Mouse (Mus musculus): Measurements from ENCODE around the gene Il27. TPM values are rescaled to one million over a fixed set of nuclear protein-coding genes. Genes with fewer than 3 reads are reported as not detected.

Il27 gene
- polyA plus RNA-seq, 1 experiment from 2014 or later: not detected

DNA sequence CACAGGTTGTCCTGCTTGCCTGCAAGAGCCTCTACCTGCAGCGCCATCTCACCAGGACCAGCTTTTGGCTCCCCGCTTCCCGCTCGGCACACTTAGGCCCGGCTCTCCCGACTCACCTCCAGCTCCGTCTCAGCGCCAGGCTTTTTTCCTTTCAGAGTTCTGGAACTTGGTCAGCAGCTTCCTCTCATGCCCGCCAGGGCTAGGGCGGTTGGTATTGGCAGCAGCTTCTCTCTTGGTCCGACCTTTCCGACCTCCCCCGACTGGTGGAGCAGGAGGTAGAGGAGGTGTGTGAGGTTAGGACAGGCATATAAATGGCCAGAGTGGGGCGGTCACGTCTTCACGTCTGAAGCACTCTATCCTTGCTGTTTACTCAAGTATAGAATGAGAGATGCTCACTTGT, 30.0 kb upstream of the Il27 start:
- no peaks in the 10 kb centered on the region for H3K36me3 ChIP-seq (ENCODE audit: insufficient read depth, low read length)
- H3K27me3 ChIP-seq (ENCODE audit: insufficient read depth, low read length): no peaks in the 10 kb centered on the region
- DNase-seq (ENCODE audit: low spot score) (no peak), ATAC-seq (replicated peaks; ENCODE audit: low FRiP score, low read depth) (no peak)
- H3K9me3 ChIP-seq (replicated peaks; ENCODE audit: low read length): no peaks in the 10 kb centered on the region
- H3K27ac ChIP-seq: no peak overlapping the region
- 77% methylated on average over 16 of the region's 16 CpGs for WGBS
- H3K4me1 ChIP-seq (replicated peaks; ENCODE audit: insufficient read depth, low read length): 0 out of 2 replicates have a peak, but pooled peaks cover 7% of the 10 kb centered on the region
- no peak overlapping the region for H3K9ac ChIP-seq (ENCODE audit: low read depth, low read length)
- no peak overlapping the region for H3K4me3 ChIP-seq (replicated peaks; ENCODE audit: low read depth, low read length)
- no peak for TF ChIP-seq CTCF (IDR thresholded peaks at IDR 0.05; ENCODE audit: low read depth)
- no peak overlapping the region for H3K4me2 ChIP-seq (ENCODE audit: low read length)

DNA sequence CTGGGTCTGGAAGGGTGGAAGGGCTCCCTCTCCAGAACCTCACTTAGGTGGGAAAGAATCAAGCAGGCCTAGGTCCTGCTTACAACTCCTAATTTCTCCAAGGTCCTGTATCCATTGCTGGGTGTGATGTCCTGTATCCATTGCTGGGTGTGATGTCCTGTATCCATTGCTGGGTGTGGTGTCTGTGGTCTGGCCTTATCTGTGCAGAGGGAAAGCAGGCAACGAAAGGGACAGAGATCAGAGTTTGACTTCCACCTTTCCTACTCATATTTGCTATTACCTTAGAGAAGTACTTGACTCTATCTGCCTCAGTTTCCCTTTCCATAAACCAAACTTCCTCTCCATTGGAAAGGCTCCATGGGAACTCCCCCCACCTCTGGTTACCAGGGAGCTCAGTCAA, 28.6 kb upstream of the Il27 start:
- TF ChIP-seq CTCF (IDR thresholded peaks at IDR 0.05; ENCODE audit: low read depth): no peak
- Histone ChIP-seq H3K9me3 (replicated peaks; ENCODE audit: low read length) (no peaks in the 10 kb centered on the region), H3K4me1 (replicated peaks; ENCODE audit: insufficient read depth, low read length) (0 out of 2 replicates have a peak, but pooled peaks cover 5% of the 10 kb centered on the region), H3K4me2 (ENCODE audit: low read length) (no peak overlapping the region), H3K9ac (ENCODE audit: low read depth, low read length) (no peak overlapping the region), H3K27me3 (ENCODE audit: insufficient read depth, low read length) (no peaks in the 10 kb centered on the region), H3K36me3 (ENCODE audit: insufficient read depth, low read length) (no peaks in the 10 kb centered on the region), H3K4me3 (replicated peaks; ENCODE audit: low read depth, low read length) (no peak overlapping the region), H3K27ac (no peak overlapping the region)
- DNase-seq (ENCODE audit: low spot score) (no peak), ATAC-seq (replicated peaks; ENCODE audit: low FRiP score, low read depth) (no peak)
- WGBS: 96% methylated on average over 1 of the region's 1 CpGs

DNA sequence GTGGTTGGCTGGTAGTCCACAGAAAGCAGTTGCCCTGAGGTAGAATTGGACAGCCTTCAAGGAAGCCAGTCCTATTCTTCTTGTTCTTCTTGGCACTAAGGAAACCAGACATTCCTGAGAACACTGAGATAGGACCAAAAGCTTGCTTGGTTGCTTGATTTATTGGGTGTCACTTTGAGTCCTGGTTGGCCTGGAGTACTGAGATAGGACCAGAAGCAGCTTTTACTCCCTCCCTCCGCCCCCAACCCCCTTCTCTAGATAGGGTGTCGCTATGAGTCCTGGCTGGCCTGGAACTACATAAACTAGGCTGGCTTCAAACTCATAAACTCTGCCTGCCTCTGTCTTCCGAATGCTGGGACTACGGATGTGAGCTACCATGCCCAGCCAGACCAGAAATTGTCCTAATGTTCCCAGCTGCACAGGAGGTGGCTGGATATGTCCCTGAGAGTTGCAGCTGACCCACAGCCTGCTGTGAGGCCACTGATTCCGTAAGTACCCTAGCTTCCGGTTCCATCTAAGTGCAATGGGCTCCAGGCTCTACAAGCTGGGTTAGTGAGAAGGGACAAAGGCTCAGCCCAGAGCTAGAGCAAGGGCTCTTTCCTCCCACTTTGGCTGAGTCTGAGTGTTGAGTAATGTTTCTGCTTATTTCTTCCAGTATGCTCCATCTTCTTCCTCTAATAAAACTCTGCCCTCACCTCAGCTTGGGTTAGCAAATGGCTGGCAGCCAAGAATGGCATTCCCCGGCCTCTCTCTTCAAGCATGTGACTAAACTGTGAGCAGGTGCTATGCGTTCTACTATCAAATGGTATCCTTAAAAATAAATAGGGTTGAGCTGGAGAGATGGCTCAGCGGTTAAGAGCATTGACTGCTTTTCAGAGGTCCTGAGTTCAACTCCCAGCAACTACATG, 27.0 kb upstream of the Il27 start:
- H3K4me3 ChIP-seq (replicated peaks; ENCODE audit: low read depth, low read length): no peak overlapping the region
- no peak for TF ChIP-seq CTCF (IDR thresholded peaks at IDR 0.05; ENCODE audit: low read depth)
- H3K9ac ChIP-seq (ENCODE audit: low read depth, low read length): no peak overlapping the region
- 0 out of 2 replicates have a peak, but pooled peaks cover 3% of the 10 kb centered on the region for H3K4me1 ChIP-seq (replicated peaks; ENCODE audit: insufficient read depth, low read length)
- H3K9me3 ChIP-seq (replicated peaks; ENCODE audit: low read length): no peaks in the 10 kb centered on the region
- WGBS: 68% methylated on average over 9 of the region's 9 CpGs
- DNase-seq (ENCODE audit: low spot score): no peak
- H3K27ac ChIP-seq: no peak overlapping the region
- no peak overlapping the region for H3K4me2 ChIP-seq (ENCODE audit: low read length)
- H3K27me3 ChIP-seq (ENCODE audit: insufficient read depth, low read length): no peaks in the 10 kb centered on the region
- no peaks in the 10 kb centered on the region for H3K36me3 ChIP-seq (ENCODE audit: insufficient read depth, low read length)
- no peak for ATAC-seq (replicated peaks; ENCODE audit: low FRiP score, low read depth)

DNA sequence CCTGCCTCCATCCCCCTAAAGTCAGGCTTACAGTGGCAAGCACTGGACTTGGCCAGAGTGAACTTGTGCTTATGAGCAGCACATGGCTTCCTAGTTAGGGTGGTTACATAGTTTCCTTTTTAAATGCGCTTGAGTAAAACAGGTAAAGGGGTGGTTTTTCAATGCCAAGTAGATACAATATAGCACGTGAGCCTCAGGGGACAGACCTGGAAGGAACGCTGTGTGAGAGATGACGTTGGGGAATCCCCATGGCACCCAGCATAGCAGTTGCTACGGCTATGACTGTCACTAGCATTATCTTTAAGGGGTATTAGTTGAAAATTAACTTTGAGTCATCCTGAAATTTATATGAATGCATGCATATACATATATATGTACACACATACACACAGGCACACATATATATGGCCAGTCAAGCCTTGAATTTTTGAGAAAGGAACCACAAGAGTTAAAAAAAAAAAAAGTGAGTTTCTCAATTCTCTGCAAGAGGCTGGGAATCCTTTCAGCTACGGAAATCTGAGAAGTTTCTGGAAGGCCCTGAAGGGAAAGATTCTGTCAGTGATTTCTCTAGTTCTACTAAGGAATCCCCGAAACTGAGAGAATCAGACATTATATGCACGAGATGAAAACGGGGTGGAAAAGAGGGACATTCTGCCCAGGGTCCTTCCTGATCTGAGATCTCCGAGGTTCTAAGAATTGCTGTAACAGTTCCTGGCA, 25.0 kb upstream of the Il27 start:
- Histone ChIP-seq H3K9ac (ENCODE audit: low read depth, low read length) (no peak overlapping the region), H3K9me3 (replicated peaks; ENCODE audit: low read length) (no peaks in the 10 kb centered on the region), H3K4me2 (ENCODE audit: low read length) (no peak overlapping the region), H3K4me3 (replicated peaks; ENCODE audit: low read depth, low read length) (no peak overlapping the region), H3K36me3 (ENCODE audit: insufficient read depth, low read length) (no peaks in the 10 kb centered on the region), H3K27ac (no peak overlapping the region), H3K4me1 (replicated peaks; ENCODE audit: insufficient read depth, low read length) (no peaks in the 10 kb centered on the region), H3K27me3 (ENCODE audit: insufficient read depth, low read length) (no peaks in the 10 kb centered on the region)
- WGBS: 70% methylated on average over 10 of the region's 10 CpGs
- no peak for DNase-seq (ENCODE audit: low spot score)
- TF ChIP-seq CTCF (IDR thresholded peaks at IDR 0.05; ENCODE audit: low read depth): no peak
- ATAC-seq (replicated peaks; ENCODE audit: low FRiP score, low read depth): no peak

DNA sequence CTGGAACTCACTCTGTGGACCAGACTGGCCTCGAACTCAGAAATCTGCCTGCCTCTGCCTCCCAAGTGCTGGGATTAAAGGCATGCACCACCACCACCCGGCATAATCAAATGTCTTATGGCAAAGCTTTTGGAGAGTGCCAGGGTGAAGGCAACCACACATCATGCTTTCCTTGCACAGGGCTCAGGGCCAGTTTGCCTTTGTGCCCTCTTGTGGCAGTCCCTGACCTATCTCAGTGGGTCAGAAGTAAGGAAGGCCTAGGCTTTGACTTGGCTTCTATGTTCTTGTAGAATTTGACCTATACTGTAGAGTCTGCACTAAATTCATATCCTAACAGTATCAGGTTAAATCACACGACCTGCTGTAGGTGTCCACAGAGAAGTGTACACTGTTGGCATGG, 22.0 kb upstream of the Il27 start:
- H3K9me3 ChIP-seq (replicated peaks; ENCODE audit: low read length): no peaks in the 10 kb centered on the region
- H3K27ac ChIP-seq: no peak overlapping the region
- no peak overlapping the region for H3K4me2 ChIP-seq (ENCODE audit: low read length)
- no peaks in the 10 kb centered on the region for H3K4me1 ChIP-seq (replicated peaks; ENCODE audit: insufficient read depth, low read length)
- TF ChIP-seq CTCF (IDR thresholded peaks at IDR 0.05; ENCODE audit: low read depth): no peak; the same call in 1 of the 2 replicates
- no peaks in the 10 kb centered on the region for H3K36me3 ChIP-seq (ENCODE audit: insufficient read depth, low read length)
- no peak overlapping the region for H3K9ac ChIP-seq (ENCODE audit: low read depth, low read length)
- no peak for DNase-seq (ENCODE audit: low spot score)
- WGBS: 72% methylated on average over 3 of the region's 3 CpGs
- H3K4me3 ChIP-seq (replicated peaks; ENCODE audit: low read depth, low read length): no peak overlapping the region
- no peak for ATAC-seq (replicated peaks; ENCODE audit: low FRiP score, low read depth)
- no peaks in the 10 kb centered on the region for H3K27me3 ChIP-seq (ENCODE audit: insufficient read depth, low read length)

DNA sequence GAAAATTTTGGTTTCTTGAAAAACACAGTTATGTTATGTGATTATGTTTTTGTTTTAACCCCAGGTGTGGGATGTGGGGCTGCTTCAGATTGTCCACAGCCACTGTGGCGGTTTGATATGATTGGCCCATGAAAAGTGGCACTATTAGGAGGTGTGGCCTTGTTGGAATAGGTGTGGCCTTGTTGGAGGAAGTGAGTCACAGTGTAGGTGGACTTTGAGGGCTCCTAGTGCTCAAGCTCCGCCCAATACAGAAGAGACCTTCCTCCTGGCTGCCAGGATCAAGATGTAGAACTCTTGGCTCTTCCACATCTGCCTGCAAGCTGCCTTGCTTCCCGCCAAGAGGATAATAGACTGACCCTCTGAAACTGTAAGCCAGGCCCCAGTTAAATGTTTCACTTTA, 18.0 kb upstream of the Il27 start:
- no peak overlapping the region for H3K4me2 ChIP-seq (ENCODE audit: low read length)
- no peak overlapping the region for H3K27ac ChIP-seq
- no peaks in the 10 kb centered on the region for H3K4me1 ChIP-seq (replicated peaks; ENCODE audit: insufficient read depth, low read length)
- H3K9me3 ChIP-seq (replicated peaks; ENCODE audit: low read length): no peaks in the 10 kb centered on the region
- DNase-seq (ENCODE audit: low spot score) (no peak), ATAC-seq (replicated peaks; ENCODE audit: low FRiP score, low read depth) (no peak)
- no peaks in the 10 kb centered on the region for H3K27me3 ChIP-seq (ENCODE audit: insufficient read depth, low read length)
- no peaks in the 10 kb centered on the region for H3K36me3 ChIP-seq (ENCODE audit: insufficient read depth, low read length)
- TF ChIP-seq CTCF (IDR thresholded peaks at IDR 0.05; ENCODE audit: low read depth): no peak
- no peak overlapping the region for H3K9ac ChIP-seq (ENCODE audit: low read depth, low read length)
- WGBS: 73% methylated on average over 3 of the region's 3 CpGs
- no peak overlapping the region for H3K4me3 ChIP-seq (replicated peaks; ENCODE audit: low read depth, low read length)
